Mouse (Mus musculus) kidney, adult 2 months (tissue): ENCODE data around the gene Xrn2. TPM values are rescaled to one million over a fixed set of nuclear protein-coding genes. Genes with fewer than 3 reads are reported as not detected.

Experiments used
- DNase-seq: peaks from one replicate; pipeline ENCODE4 v3.0.0; 2021
- H3K27ac ChIP-seq: fragments of 200-500 bp; 2 replicates; pipeline ENCODE4 v1.5.1; 2012; ENCODE audit warnings: low read depth, low read length, control low read depth, inconsistent platforms; ENCODE audit not compliant: insufficient read depth
- H3K27me3 ChIP-seq: fragments of 200-500 bp; replicated peaks from 2 replicates; pipeline ENCODE4 v1.6.1; 2012; ENCODE audit warnings: mild to moderate bottlenecking, moderate library complexity, low read length, inconsistent platforms; ENCODE audit not compliant: control insufficient read depth, insufficient read depth
- H3K36me3 ChIP-seq: fragments of 200-500 bp; 2 replicates; pipeline ENCODE4 v1.6.1; 2012; ENCODE audit warnings: mild to moderate bottlenecking, moderate library complexity, low read length, inconsistent platforms; ENCODE audit not compliant: control insufficient read depth, insufficient read depth
- H3K4me1 ChIP-seq: fragments of 200-500 bp; 2 replicates; pipeline ENCODE4 v1.6.1; 2011; ENCODE audit warnings: low read length; ENCODE audit not compliant: control insufficient read depth, insufficient read depth
- H3K4me3 ChIP-seq: fragments of 200-500 bp; 2 replicates; pipeline ENCODE4 v1.5.1; 2011; ENCODE audit warnings: mild to moderate bottlenecking, low read depth, low read length, control low read depth; ENCODE audit not compliant: insufficient read depth
- CTCF ChIP-seq: fragments of 200-500 bp; conservative IDR thresholded peaks from 2 replicates; pipeline ENCODE4 v1.5.1; 2011; ENCODE audit warnings: low read depth, mild to moderate bottlenecking, control low read depth, low read length, moderate library complexity, mixed read lengths; ENCODE audit not compliant: insufficient read depth, insufficient read length
- POLR2A ChIP-seq: fragments of 200-500 bp; IDR thresholded peaks from one replicate; pipeline ENCODE4 v1.6.1; 2011; ENCODE audit warnings: low read depth, low read length, control low read depth
- WGBS: fragments of 180-500 bp; shearing (Covaris S2); methylation state at CpG from one replicate; pipeline ENCODE4 v1.1.7; 2018; 5-methylcytosine and 5-hydroxymethylcytosine counted together
- polyA plus RNA-seq: library from polyadenylated mRNA; depleted of rRNA; stranded (reverse); fragments of >200 nt; gene quantifications from 2 replicates; pipeline ENCODE4 v1.2.3, GENCODE M21; 2012; rRNA removed

Xrn2 gene
- polyA plus RNA-seq, 1 experiment: 19.7 TPM

GRCm38 (mm10) chr2:147127366-147127765, 114.6 kb downstream of the Xrn2 start:
- Histone ChIP-seq H3K4me3 (no peak overlapping the region), H3K4me1 (no peaks in the 10 kb centered on the region)
- WGBS: 80% methylated on average over 6 of the region's 6 CpGs

More at GRCm38 (mm10) chr2:147127366-147127765, 114.6 kb downstream of the Xrn2 start:
- Histone ChIP-seq H3K36me3 (no peaks in the 10 kb centered on the region), H3K27ac (no peak overlapping the region), H3K27me3 (no peaks in the 10 kb centered on the region)
- no peak for DNase-seq
- TF ChIP-seq POLR2A (no peak), CTCF (no peak)

Other genes starting within 250 kb of the Xrn2 start
- 7.7 and 11.5 TPM in 2 replicates for gene Kiz, start 157.1 kb upstream of the Xrn2 start, polyA plus RNA-seq
- not detected in 2 replicates for gene Nkx2-4, start 72.4 kb downstream of the Xrn2 start, polyA plus RNA-seq
- not detected in 2 replicates for gene Nkx2-2, start 181.2 kb downstream of the Xrn2 start, polyA plus RNA-seq